Mouse (Mus musculus): ENCODE data around the gene Zbtb24.

Gene Zbtb24

GRCm38 (mm10) chr10:41500941-41501340, 50.8 kb downstream of the Zbtb24 start:
- DNase-seq (ENCODE audit: low spot score): peak; percentile 77

- DNase-seq (ENCODE audit: low spot score): no peak
Observed at GRCm38 (mm10) chr10:41504996-41505395, 54.8 kb downstream of the Zbtb24 start.

GRCm38 (mm10) chr10:41505446-41505845, 55.3 kb downstream of the Zbtb24 start:
- peak; percentile 89 for DNase-seq (ENCODE audit: low spot score)

GRCm38 (mm10) chr10:41509160-41509559, 59.0 kb downstream of the Zbtb24 start:
- peak; percentile 57 for DNase-seq (ENCODE audit: low spot score)

GRCm38 (mm10) chr10:41514301-41514700, 64.1 kb downstream of the Zbtb24 start:
- no peak for DNase-seq (ENCODE audit: low spot score)

- peak; percentile 57 for DNase-seq (ENCODE audit: low spot score)
Observed at GRCm38 (mm10) chr10:41514921-41515320, 64.7 kb downstream of the Zbtb24 start.

Measured in adipocyte (in vitro differentiated cells).